Mouse (Mus musculus) megakaryocyte, embryonic 14.5 days (primary cell): ENCODE measurements around the gene Ptpn14.

Experiments
- FLI1 ChIP-seq: IDR thresholded peaks from 2 replicates; pipeline ENCODE4 v1.6.1; 2012; ENCODE audit warnings: low read length, inconsistent platforms, mixed read lengths
- GATA1 ChIP-seq: IDR thresholded peaks from 3 replicates; pipeline ENCODE4 v1.6.1; 2012; ENCODE audit warnings: mixed read lengths, low read length, inconsistent platforms, borderline replicate concordance

- no peak for TF ChIP-seq GATA1
- no peak for TF ChIP-seq FLI1
Observed at GRCm38 (mm10) chr1:189849550-189849949, 121.5 kb downstream of the Ptpn14 start.
